Mouse (Mus musculus) embryonic facial prominence, embryonic 10.5 days (tissue): ENCODE data around the gene Cebpg. TPM values are rescaled to one million over a fixed set of nuclear protein-coding genes. Genes with fewer than 3 reads are reported as not detected.

Experiments
- DNase-seq: peaks from one replicate; pipeline ENCODE4 v3.0.0-alpha.2; 2017; ENCODE audit warnings: low spot score
- H3K27ac ChIP-seq: fragments of 300-500 bp; sonication (generic); replicated peaks from 2 replicates; pipeline ENCODE4 v1.5.1; 2016; ENCODE audit warnings: mild to moderate bottlenecking
- H3K27me3 ChIP-seq: fragments of 300-500 bp; sonication (generic); replicated peaks from 2 replicates; pipeline ENCODE4 v1.6.1; 2016; ENCODE audit warnings: low read depth, mild to moderate bottlenecking; ENCODE audit not compliant: poor library complexity, severe bottlenecking
- H3K36me3 ChIP-seq: fragments of 300-500 bp; sonication (generic); replicated peaks from 2 replicates; pipeline ENCODE4 v1.6.1; 2016; ENCODE audit warnings: mild to moderate bottlenecking, moderate library complexity
- H3K4me1 ChIP-seq: fragments of 300-500 bp; sonication (generic); 2 replicates; pipeline ENCODE4 v1.6.1; 2016
- H3K4me3 ChIP-seq: fragments of 300-500 bp; sonication (generic); 2 replicates; pipeline ENCODE4 v1.5.1; 2016; ENCODE audit warnings: mild to moderate bottlenecking, moderate library complexity
- H3K9me3 ChIP-seq: fragments of 300-500 bp; sonication (generic); 2 replicates; pipeline ENCODE4 v1.6.1; 2016; ENCODE audit warnings: mild to moderate bottlenecking
- WGBS: fragments of 180-500 bp; shearing (Covaris S2); methylation state at CpG from one replicate; pipeline ENCODE4 v1.1.7; 2016; 5-methylcytosine and 5-hydroxymethylcytosine counted together
- microRNA-seq: library from miRNA; unstranded; fragments of <30 nt; microRNA quantifications from one replicate; pipeline ENCODE4, GENCODE M21; 2017
- polyA plus RNA-seq: library from polyadenylated mRNA; unstranded; fragments of >200 nt; fragmentation: Nextera tagmentation; extraction: Ambion mirVana; gene quantifications from 2 replicates; pipeline ENCODE4 v1.2.1, GENCODE M21; 2016

Gene Cebpg
- polyA plus RNA-seq, 1 experiment from 2014 or later: 46.8 TPM

GRCm38 (mm10) chr7:35003171-35003737 lies 53.1 kb downstream of the Cebpg start:
- H3K4me3 ChIP-seq: no peak overlapping the region
- no peaks in the 10 kb centered on the region for H3K9me3 ChIP-seq
- no peak overlapping the region for H3K27ac ChIP-seq
- no peak for DNase-seq
- H3K36me3 ChIP-seq: 0 out of 2 replicates have a peak, but pooled peaks cover 3% of the 10 kb centered on the region
- peaks cover 20% of the 10 kb centered on the region for H3K4me1 ChIP-seq
- 85% methylated on average over 7 of the region's 7 CpGs for WGBS
- H3K27me3 ChIP-seq: no peaks in the 10 kb centered on the region

- no peaks in the 10 kb centered on the region for H3K36me3 ChIP-seq
- peak; percentile 60 for DNase-seq
- H3K9me3 ChIP-seq: no peaks in the 10 kb centered on the region
- H3K4me3 ChIP-seq: no peak overlapping the region
- WGBS: 38% methylated on average over 6 of the region's 6 CpGs
- no peak overlapping the region for H3K27ac ChIP-seq
- peaks cover 44% of the 10 kb centered on the region for H3K4me1 ChIP-seq
- H3K27me3 ChIP-seq: no peaks in the 10 kb centered on the region
Observed at GRCm38 (mm10) chr7:35000839-35001238, 55.5 kb downstream of the Cebpg start.

Small RNA genes within 50 kb of the gene (microRNA-seq; reads per million reads assigned to microRNA genes)
- gene Gm25033: not detected

Other genes starting within 250 kb of the Cebpg start
- 5.8 and 7.6 TPM in 2 replicates for gene Chst8, start 243.9 kb downstream of the Cebpg start, polyA plus RNA-seq
- 77.1 and 79.7 TPM in 2 replicates for gene Pepd, start 144.2 kb downstream of the Cebpg start, polyA plus RNA-seq
- 0.39 and 0.45 TPM in 2 replicates for gene Cebpa, start 62.7 kb upstream of the Cebpg start, polyA plus RNA-seq
- gene Slc7a10, start 129.8 kb upstream of the Cebpg start, polyA plus RNA-seq: 0.53 and 0.69 TPM in 2 replicates
- 10.5 and 10.6 TPM in 2 replicates for gene Lrp3, start 158.9 kb upstream of the Cebpg start, polyA plus RNA-seq